Mouse (Mus musculus) erythroid progenitor cell, adult 5-6 weeks (primary cell): ENCODE measurements around the gene Krt25. TPM values are rescaled to one million over a fixed set of nuclear protein-coding genes. Genes with fewer than 3 reads are reported as not detected.

Source experiments
- ATAC-seq: replicated peaks from 2 replicates; pipeline ENCODE4 v1.8.0; 2016; ENCODE audit warnings: moderate number of reproducible peaks, mild to moderate bottlenecking, moderate TSS enrichment, inconsistent platforms; ENCODE audit not compliant: poor library complexity, low FRiP score, severe bottlenecking
- total RNA-seq, 2 experiments: library from RNA; stranded (forward) in 1 of 2; stranded (reverse) in 1 of 2; fragments of 150-400 nt in 1 of 2; fragments of 186-747, 209-891 nt in 1 of 2; gene quantifications; 2 replicates each; pipeline versions ENCODE4 v1.2.3 to v1.2.4; 2015 to 2017; ENCODE audit warnings: low replicate concordance in 2 of 2

The Krt25 gene
- total RNA-seq (2015; ENCODE audit: low replicate concordance) (not detected in 2 replicates), total RNA-seq (2017; ENCODE audit: low replicate concordance) (not detected in 2 replicates)

- ATAC-seq: no peak
Measured at GRCm38 (mm10) chr11:99322851-99323250, at the start of gene Krt25. Krt25 (minus strand) TSS chr11:99322951.

GRCm38 (mm10) chr11:99369853-99370451, 47.2 kb upstream of the Krt25 start:
- ATAC-seq: no peak

DNA sequence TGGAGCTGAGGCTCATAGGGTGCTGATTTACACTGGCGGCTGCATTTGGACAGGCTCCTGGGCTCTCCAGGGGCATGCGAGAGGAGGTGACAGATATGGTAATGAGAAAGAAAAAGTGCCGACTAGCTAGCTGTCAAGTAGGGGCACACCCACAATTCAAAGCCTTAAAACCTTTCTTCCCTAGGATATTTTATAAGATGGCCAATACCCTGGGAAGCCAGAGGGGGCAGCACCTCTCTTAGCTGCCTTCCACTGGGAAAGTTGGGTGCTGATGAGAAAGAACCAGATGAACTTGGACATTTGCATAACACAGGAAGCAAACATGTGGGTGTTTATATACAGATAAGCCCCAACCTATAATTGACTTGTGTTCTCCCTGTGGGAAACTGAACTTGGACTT, 46.5 kb upstream of the Krt25 start:
- ATAC-seq: no peak

DNA sequence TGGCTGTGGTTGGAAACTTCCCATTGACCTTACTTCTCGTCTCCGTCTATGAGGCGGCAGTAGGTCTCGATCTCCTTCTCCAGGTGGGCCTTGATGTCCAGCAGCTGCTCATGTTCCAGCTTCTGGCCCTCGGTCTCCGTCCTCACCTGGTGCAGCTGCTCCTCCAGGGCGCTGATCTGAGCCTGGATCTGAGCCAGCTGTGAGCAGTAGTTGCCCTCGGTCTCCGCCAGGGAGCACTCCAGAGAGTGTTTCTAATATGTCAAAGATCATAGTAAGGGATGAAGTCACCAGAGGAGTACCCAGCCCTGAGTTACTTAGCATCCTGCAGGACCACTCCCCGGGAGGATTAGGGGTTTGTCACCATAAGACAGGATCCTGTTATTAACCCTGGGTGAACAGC, 44.0 kb upstream of the Krt25 start:
- no peak for ATAC-seq

DNA sequence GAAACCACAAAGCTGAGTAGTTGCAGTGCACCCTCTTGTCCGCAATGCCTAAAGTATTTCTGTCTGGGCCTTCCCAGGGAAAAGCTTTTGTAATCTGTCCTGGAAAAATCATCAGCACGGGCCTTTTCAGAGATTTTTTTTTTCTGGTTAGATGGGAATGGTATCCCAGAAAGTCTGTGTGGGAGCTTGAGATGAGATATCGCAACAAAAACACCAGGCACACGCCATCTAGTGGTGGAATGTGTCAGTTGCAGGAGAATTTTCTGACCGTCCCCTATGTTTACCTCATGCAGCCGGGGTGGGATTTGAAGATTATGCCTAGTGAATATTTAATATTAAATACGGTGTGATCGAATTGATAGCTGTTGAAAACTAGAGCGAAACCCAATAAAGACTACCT, 41.7 kb upstream of the Krt25 start:
- no peak for ATAC-seq

DNA sequence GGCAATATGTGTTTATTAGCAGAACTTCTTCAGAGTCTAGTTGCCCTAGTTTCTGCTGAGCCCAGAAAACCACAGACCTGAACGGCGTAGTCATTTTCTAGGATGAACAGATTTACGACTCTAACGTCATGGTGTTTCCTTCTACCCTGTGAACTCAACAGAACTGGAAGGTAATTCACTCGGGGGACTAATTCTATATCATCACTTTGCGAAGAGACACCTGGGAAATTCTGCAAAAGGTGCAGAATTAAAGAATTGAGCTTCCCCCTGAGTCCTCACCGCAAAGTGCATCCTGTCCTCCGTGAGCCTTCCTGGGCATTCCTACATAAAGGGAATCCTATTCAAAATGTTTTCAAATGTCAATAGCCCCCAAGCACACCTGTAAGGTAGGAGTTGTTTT, 38.7 kb upstream of the Krt25 start:
- ATAC-seq: no peak

GRCm38 (mm10) chr11:99351004-99351403, 28.3 kb upstream of the Krt25 start, which contains the start of gene Krt27:
Krt27 (minus strand) TSS chr11:99351104.
- ATAC-seq: no peak

DNA sequence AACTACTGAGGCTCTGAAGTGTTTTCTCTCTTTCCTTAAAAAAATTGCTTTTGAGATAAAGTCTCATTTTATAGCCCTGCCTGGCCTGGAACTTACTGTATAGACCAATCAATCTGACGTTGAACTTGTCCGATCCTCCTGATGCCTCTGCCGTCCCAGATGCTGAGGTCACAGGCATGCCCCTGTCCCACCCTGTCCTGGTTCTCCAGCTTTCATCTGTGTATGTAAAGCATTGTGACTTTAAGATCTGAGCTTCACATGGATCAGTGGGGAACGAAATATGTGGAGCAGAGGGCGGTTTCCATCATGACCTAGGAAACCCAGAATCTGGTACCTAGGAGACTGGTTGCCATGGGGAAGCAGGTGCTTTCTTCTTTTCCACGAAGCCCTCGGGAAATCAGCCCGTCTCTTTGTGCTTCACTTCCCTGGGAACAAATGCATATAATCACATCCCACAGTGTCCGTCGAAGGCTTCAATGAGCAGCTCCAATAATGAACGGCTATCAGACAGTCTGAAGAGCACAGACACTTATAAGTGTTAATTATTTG, 16.6 kb upstream of the Krt25 start:
- ATAC-seq: no peak

GRCm38 (mm10) chr11:99337866-99338265, 15.1 kb upstream of the Krt25 start, which contains the start of gene Krt26:
Krt26 (minus strand) TSS chr11:99337966.
- ATAC-seq: no peak

DNA sequence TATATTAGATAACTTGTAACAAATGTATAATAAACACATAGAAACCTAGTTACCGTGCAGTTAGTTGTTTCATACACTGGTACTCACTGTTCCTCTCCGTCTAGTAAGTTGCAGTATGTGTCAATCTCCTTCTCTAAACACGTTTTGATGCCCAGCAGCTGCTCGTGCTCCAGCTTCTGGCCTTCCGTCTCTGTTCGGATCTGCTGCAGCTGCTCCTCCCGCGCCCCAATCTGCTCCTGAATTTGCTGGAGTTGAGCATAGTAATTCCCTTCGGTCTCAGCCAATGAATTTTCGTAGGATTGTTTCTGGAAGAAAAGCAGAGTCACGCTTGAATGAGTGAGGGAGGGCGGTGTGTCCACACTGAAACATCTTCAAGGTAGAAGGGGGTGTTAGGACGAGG, 10.7 kb upstream of the Krt25 start:
- no peak for ATAC-seq

DNA sequence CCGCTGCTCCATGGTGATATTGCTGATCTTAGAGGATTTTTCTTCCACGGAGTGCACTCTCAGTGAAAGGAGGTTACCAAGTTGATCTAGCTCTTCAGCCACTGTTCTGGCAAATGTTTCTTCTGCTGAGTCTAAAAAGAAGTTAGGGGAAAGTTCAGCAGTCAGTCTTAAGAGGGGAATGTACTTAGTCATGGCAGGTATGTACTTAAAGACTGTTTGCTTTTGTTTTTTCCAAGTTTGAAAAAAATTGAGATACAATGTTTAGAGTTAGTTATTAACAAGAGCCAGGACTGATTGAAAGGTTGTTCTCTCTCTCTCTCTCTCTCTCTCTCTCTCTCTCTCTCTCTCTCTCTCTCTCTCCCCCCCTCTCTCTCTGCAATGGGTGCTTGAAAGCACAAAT, 6.9 kb upstream of the Krt25 start:
- ATAC-seq: no peak

DNA sequence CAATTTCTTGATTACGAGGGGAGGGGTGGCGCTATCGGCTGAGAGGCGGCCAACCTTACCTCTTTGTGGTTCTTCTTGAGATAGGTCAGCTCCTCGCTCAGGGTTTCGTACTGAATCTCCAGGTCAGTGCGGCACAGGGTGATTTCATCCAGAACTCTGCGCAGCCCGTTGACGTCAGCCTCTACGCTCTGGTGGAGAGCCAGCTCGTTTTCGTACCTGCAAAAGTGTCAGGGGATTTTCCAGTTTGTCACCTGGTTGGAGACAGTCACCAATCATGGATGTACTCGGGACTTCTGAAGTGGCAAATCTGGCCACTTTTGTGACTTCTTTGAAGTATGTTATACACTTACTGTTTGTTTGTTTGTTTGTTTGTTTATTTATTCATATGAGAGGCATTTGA, 1.7 kb downstream of the Krt25 start:
- no peak for ATAC-seq

DNA sequence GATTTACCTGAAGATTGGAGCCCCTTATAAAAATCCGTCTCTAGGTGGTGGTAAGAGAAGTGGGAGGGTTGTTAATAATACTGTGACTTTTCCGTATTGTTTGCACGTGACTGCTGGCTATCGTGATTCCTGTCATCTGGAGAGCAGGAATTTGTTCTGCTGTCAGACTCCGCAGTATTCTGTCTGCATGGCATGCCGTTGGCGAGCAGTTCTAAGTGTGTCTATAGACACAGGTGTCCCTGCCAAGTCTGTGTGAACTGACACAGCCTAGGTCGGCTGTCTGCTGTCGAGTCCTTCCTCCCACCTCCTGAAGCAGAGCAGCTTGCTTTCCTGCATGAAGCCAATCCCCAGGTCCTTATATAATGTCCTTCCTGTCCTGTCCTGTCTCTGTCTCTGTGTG, 3.6 kb downstream of the Krt25 start:
- ATAC-seq: no peak

DNA sequence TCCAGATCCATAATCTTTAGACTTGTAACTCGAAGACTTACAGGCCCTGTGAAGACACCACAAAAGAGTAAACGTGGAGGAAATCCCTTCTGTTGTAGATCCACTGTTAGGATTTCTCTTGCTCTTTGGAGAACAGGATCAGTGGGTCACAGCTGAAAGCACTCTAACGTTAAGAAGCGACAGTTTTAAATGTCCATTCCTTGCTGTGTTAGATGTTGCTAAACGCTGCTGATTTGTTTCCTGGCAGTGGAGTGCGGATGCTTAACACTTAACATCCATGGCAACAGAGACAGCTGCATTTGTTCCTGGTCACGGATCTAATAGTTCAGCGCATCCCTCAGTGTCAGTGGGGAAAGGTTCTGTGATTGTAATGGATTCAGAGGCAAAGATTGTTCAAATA, 6.2 kb downstream of the Krt25 start:
- no peak for ATAC-seq

DNA sequence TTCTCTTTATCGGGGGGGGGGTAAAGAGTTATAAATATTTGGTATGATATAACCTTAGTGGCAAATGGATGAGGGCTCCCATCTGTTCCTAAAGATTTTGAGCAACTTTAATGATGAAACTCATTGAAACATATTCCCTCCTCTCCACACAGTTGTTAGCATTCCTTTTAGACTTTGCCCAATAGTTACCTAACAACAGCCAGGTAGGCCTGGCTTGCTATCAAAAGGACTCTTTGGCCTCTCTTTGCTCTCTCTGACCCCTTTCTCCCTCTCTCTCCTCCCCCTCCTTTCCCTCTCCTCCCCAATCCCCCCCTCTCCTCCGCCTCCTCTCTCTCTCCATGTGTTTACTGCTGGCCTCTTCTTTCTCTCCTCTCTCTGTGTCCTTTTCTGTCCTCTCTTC, 8.2 kb downstream of the Krt25 start:
- no peak for ATAC-seq

DNA sequence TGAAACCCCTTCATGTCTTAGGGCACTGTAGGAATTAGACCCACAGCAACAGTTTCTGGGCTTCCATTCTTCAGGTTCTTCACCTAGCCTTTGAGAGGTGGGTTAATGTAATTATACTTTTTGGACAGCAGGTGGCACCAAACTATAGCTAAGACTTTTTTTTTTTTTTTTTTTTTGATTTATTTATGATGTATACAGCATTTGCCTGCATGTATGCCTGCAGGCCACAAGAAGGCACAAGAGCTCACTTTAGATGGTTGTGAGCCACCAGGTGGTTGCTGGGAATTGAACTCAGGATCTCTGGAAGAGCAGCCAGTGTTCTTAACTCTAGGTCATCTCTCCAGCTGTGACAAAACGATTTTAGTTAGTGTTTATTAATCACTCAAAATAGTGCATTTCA, 11.9 kb downstream of the Krt25 start:
- ATAC-seq: no peak

DNA sequence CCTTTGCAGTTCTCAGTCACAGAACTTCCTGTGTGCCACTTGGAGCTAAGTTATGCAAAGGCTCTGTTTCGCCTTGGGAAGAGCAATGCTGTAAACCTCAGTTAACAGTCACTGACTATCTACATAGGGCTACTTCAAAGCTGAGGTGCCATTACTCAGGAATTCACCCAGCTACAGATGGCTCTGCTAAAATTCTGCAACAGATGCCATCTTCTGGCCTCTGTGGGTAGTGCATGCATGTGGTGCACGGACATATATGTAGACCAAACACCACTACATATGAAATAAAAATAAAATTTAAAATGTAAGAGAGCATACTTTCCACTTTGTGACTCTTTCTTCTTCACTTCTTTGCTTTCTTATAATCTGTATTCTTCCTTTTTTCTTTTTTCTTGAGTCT, 15.2 kb downstream of the Krt25 start:
- no peak for ATAC-seq

DNA sequence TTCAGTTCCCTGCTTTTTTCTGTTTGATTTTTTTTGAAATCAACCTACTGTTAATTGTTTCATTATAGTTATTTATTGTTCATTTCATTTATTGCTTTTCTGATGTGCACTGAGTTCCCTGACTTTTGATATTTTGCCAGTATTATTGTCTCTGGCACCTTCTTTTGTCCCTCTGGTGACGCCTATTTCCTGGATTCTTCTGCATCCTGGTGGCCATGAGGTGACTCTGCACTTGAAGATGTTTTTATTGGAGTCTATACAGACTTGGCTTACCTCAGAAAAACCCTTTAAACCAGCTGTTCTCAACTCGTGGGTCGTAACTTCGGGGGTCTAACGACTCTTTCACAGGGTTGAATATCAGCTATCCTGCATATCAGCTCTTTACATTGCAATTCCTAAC, 27.7 kb downstream of the Krt25 start:
- ATAC-seq: no peak

- ATAC-seq: no peak
Measured at GRCm38 (mm10) chr11:99292846-99293245, 29.9 kb downstream of the Krt25 start.

DNA sequence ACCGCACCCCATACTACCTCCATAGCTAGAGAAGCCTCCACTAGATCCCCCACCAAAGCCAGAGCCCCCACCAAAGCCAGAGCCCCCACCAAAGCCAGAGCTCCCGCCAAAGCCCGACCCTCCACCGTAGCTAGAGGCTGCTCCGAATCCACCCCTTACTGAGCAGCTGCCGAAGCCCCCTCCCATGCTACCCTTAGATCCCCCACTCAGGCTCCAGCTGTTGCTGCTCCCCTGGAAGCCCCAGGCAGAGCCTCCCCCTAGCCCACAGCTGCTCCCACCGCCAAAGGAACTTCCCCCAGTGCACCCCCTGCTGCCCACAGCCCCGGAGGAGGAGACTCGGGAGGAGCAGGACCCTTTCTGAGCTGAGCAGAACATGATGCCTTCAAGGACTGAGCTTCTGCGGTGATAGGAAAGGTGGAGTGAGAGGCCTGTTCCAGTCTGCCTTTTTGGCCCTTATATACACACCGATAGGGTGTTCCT, 37.9 kb downstream of the Krt25 start, which contains the start of gene Krt24:
Gene Krt24 (minus strand): TSS at position 430 of the 480 bp plus-strand sequence.
- no peak for ATAC-seq

- ATAC-seq: no peak
Measured at GRCm38 (mm10) chr11:99284011-99284410, 38.7 kb downstream of the Krt25 start.

GRCm38 (mm10) chr11:99283334-99283733, 39.4 kb downstream of the Krt25 start:
- no peak for ATAC-seq
